Mouse (Mus musculus): Measurements from ENCODE around the gene Gm14085. TPM values are rescaled to one million over a fixed set of nuclear protein-coding genes. Genes with fewer than 3 reads are reported as not detected.
A peak's percentile ranks its signal among the peaks of the same experiment; 100 is the strongest.
"Not testable (repeated sequence)": the region's sequence is repeated elsewhere in the genome, so short reads cannot be mapped to it uniquely, and the experiment has no call there.

Gm14085 gene
- 5.7 and 7.1 TPM in 2 replicates for total RNA-seq (2015)
- 6.9 and 10.2 TPM in 2 replicates for total RNA-seq (2017)

DNA sequence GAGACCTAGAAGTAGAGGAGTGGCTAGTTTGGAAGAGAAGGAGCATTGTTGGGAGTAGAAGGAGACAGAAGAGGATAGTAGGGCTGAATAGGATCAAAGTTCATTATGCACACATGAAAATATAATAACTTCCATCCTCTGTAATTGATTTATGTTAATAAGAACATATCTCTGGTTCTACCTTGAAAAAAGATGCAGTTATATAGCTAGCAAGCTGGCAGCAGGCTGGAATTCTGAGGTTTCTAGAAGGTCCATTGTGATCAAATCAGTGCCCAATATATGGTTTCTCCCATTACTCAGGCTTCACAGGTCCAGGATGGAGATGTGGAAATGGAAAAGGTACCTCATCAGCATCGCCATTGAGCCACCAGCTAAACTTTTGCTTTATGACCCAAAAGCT lies at the start of gene Gm14085:
Gene Gm14085, plus strand, starts transcription at position 301 of the 400 bp plus-strand sequence.
- no peak for ATAC-seq (replicated peaks; ENCODE audit: poor library complexity)

DNA sequence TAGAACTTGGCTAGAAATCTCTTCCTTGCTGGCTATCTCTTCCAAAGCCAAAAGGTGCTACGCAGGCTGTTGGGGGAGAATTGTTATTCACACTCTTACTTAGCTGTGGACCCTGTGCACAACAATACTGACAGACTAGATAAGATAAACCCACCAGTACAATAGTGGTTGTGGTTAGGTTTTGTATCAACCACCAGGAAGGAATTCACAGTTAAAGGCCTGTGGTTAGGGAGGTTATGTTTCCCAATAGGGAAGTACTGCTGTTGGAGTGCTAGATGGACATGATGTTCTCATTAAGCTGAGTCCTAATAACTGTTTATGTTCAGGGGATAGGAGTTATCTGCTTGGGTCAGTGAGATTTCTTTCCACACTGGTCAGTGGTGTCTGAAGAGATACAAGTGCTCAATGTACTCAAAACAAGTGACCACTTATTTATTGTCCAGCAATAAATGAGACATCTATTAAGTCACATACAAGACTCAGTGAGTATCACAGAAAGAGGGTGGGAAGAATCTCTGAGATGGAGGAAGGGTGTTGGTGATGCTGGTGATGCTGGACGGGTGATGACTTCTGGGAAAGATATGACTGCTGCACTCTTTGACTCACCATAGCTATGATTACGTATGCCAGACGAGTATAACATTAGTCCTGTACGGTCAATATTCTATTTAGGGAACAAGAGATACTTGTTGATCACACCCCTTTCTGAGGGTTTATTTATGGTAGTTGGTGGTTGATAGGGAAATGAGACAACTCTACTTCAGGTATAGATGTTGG lies 45.8 kb upstream of the Gm14085 start:
- ATAC-seq (replicated peaks; ENCODE audit: poor library complexity): peak; percentile 87

DNA sequence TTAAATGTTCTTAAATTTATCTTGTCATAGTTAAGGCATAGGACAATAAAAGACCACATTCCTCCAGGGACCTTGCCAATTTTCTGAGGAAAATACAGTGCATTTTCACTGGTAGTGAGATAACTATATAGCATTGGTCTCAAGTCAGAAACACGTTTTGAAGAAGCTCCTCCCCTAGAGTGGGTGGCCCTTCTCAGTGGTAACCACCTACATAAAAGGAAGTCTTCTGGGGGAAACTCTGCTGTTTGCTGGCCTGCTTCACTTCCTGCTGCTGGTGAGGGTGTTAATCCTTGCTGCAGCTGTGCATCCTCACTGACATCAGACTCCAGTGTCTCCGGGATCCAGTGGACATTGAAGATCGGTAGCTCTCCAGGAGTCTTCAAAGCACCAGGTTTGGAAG lies 44.2 kb upstream of the Gm14085 start:
- peak; percentile 89 for ATAC-seq (replicated peaks; ENCODE audit: poor library complexity)

DNA sequence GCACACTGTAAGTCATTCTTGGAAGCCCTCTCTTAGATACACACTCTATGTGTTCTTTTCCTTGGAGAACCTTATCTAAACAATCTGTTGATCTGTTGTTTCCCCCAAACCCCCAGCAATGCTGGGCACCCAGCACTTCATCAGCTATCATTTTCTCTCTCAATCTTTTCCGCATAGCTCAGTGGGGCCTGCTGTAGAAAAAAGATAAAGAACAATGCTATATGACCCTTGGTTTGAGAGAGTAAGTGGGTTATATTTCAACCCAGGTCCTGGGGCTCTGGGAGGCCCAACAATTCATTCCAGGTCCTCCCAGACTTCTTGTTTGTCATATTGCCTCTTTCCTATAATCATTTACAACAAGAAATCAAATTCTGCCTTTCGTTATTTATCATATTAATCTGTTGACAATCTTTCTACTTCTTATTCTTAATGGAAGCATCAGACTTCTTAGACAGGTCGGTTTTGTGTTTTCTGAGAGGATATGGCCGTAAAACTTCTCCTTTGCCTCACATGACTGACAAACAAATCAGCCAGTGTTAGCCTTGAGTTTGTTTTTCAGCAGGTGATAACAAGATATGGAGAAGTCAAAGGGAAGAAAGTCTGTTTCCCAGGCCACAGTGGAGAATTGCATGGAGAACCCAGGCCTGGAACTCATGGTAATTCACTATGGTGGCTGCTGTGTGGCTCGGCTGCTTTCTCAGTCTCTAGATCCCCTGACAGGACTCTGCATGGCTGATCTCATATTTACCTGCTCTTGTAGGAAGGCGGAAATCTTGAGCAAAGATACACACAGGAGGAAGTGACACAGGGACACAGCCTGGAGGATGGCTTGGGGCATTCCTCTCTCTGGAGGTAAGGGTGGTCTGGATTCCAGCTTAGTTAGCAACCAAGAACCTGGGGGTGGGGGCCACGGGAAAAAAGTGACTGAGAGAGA lies 43.5 kb upstream of the Gm14085 start:
- no peak for ATAC-seq (replicated peaks; ENCODE audit: poor library complexity)

DNA sequence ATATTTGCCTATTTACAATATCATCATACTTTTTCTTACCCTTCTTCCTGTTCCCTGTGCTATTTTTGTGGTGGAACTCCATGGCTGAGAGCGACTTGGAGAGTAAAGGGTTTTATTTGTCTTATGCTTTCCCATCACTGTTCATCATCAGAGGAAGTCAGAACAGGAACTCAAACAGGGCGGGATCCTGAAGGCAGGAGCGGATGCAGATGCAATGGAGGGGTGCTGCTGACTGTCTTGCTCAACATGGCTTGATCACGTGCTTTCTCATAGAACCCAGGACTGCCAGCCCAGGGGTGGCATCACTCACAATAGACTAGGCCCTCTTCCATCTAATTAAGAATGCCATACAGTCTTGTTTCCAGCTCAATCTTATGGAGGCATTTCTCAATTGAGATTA lies 34.4 kb upstream of the Gm14085 start:
- ATAC-seq (replicated peaks; ENCODE audit: poor library complexity): peak; percentile 46; the same call in 1 of the 2 replicates

DNA sequence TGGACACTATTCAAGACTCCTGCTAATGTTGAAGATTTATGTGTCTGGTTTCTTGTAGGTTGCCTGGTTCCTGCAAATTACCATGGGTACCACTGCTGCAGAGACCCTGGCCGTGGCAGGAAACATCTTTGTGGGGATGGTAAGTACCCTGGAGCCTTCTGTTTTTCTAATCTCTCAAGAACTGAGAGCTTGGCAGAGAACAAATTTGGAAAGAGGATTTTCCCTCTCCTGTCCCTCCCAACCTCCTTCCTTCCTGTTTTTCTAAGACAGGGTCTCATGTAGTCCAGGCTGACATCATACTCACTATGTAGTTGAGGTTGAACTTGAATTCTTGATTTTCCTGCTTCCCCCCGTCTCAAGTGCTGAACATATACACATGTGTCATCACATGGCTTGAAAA lies 32.3 kb upstream of the Gm14085 start:
- no peak for ATAC-seq (replicated peaks; ENCODE audit: poor library complexity)

DNA sequence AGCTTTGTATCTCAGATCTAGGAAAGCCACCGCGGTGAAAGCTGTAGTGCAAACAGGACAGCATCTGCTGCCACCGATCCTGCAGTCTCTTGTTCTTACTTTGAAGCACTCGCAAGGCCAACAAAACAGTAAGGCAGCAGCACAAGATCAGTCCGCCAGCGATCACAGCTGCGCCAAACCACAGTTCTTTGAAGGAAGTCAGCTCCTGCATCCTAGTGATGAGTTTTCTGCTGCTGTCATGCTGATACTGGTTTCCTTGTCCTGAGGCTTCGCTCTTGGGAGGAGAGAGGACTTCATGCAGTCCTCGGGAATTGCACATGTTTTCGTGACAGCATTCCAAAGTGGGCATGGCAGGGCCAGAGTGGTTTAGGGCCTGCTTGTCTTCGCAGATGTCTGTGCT lies 17.8 kb upstream of the Gm14085 start:
- peak; percentile 7; the same call in 1 of the 2 replicates for ATAC-seq (replicated peaks; ENCODE audit: poor library complexity)

DNA sequence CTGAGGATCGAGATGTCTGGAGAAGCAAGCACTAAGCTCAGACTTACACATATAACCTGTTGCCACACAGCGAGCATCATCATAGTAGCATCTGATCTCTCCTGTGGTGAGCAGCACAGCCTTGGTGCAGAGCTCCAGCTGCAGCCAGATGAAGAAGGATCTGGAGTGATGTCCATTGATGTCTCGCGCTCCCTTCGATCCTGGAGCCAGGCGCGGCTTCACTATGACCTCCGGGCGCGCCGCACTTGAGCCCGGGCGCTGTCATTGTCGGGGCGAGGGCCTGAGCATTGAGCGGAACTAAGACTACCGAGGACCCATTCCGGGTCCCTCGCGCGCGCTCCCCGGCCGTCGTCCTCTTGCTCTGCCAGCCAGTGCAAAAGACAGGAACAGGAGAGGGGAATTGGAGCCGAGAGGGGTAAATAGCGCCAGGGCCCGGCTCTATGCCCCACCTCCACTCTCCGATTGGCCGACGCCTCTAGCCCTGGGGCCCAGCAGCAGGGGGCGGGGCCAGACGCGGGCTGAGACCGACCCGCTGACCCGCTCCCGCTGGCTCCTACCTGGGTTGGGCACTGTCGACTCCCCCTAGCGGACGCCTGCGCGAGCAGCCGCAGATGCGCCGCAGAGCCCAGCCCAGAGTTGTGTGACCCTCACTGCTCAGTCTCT lies 17.3 kb upstream of the Gm14085 start:
- ATAC-seq (replicated peaks; ENCODE audit: poor library complexity): peak; percentile 96

DNA sequence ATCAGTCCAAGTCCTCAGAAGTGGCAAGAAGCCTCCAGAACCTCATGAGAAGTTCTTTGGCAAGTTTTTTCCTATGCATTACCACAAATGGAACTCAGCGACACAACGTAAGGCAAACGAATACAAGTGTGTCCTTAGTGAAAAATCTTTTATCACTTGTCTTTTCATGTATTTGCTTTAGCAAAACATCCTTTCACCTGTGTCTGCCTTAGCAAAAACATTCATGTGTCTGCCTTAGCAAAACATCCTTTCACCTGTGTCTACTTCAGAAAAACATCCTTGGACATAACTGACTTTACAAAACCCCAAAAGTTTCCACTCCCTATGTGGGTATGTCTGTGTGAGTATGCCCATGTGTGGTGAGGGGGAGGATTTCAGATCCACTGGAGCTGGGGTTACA lies 15.5 kb upstream of the Gm14085 start:
- no peak for ATAC-seq (replicated peaks; ENCODE audit: poor library complexity)

DNA sequence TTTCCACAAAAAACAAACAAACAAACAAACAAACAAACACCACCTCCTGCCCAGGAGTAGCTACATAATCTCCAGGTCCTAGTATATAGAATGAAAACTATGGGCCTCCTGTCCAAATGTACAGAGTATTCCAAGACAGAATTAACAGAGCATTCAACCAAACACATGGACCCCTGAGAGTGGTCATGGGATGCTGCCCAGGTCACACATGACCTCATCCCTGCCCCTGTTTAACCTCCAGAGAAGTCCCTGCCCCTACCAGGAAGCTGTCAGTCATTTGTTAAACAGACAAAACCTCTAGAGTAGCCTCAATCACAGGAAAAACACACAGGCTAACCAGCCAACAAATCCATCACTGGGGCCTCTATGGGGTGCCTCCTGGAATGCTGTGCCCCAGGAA lies 8.2 kb upstream of the Gm14085 start:
- no peak for ATAC-seq (replicated peaks; ENCODE audit: poor library complexity)

DNA sequence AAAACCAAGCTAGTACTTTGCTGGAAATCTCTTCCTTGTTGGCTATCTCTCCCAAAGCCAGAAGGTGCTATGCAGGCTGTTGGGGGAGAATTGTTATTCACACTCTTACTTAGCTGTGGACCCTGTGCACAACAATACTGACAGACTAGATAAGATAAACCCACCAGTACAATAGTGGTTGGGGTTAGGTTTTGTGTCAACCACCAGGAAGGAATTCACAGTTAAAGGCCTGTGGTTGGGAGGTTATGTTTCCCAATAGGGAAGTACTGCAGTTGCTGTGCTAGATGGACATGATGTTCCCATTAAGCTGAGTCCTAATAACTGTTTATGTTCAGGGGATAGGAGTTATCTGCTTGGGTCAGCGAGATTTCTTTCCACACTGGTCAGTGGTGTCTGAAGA lies 954 bp upstream of the Gm14085 start:
- peak; percentile 79 for ATAC-seq (replicated peaks; ENCODE audit: poor library complexity)

DNA sequence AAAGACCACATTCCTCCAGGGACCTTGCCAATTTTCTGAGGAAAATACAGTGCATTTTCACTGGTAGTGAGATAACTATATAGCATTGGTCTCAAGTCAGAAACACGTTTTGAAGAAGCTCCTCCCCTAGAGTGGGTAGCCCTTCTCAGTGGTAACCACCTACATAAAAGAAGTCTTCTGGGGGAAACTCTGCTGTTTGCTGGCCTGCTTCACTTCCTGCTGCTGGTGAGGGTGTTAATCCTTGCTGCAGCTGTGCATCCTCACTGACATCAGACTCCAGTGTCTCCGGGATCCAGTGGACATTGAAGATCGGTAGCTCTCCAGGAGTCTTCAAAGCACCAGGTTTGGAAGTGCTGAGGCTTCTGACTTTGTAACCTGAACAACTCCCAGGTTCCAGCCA lies 913 bp downstream of the Gm14085 start:
- ATAC-seq (replicated peaks; ENCODE audit: poor library complexity): peak; percentile 86

DNA sequence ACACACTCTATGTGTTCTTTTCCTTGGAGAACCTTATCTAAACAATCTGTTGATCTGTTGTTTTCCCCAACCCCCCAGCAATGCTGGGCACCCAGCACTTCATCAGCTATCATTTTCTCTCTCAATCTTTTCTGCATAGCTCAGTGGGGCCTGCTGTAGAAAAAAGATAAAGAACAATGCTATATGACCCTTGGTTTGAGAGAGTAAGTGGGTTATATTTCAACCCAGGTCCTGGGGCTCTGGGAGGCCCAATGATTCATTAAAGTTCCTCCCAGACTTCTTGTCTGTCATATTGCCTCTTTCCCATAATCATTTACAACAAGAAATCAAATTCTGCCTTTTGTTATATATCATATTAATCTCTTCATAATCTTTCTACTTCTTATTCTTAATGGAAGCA lies 1.4 kb downstream of the Gm14085 start:
- ATAC-seq (replicated peaks; ENCODE audit: poor library complexity): not testable (repeated sequence)

DNA sequence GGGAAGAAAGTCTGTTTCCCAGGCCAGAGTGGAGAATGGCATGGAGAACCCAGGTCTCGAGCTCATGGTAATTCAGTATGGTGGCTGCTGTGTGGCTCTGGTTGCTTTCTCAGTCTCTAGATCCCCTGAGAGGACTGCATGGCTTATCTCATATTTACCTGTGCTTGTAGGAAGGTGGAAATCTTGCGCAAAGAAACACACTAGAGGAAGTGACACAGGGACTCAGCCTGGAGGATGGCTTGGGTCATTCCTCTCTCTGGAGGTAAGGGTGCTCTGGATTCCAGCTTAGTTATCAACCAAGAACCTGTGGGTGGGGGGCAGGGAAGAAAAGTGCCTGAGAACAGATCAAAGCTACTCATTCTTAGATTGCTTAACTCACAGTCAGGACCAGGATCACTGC lies 1.9 kb downstream of the Gm14085 start:
- no peak for ATAC-seq (replicated peaks; ENCODE audit: poor library complexity)

DNA sequence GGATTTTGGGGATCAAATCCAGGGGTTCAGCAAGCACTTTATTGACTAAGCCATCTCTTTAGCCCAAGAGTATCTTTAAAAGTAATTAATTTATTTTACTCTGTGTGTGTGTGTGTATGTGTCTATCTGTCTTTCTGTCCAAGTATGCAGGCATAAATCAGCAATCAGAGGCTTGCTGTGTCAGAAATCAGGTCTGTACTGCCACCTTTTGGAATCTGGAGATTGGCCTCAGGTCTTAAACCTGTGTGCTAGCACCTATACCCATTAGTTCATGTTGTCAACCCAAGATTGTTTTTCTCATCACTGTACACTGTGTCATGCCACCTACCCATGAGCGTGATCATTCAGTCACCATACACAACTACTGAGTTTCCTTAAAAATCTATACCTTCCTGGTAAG lies 45.0 kb downstream of the Gm14085 start:
- ATAC-seq (replicated peaks; ENCODE audit: poor library complexity): not testable (repeated sequence)

DNA sequence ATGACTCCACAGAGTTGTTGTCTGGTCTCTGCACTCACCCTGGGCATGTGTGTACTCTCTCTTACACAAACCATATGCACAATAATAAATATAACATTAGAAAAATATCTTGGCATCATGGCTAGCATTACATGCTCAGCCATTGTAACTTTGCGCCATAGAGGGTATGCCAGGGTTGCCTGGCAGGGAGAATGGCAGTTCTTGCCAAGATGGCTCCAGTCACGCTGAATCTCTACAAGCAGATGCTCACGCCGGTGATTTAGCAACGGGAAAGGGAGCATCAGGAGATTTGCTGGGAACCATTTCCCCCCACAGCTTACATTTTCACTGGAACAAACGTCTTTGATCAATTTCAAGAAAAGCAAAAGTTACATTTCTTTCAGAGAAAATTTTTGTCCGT lies 46.5 kb downstream of the Gm14085 start:
- no peak for ATAC-seq (replicated peaks; ENCODE audit: poor library complexity)

DNA sequence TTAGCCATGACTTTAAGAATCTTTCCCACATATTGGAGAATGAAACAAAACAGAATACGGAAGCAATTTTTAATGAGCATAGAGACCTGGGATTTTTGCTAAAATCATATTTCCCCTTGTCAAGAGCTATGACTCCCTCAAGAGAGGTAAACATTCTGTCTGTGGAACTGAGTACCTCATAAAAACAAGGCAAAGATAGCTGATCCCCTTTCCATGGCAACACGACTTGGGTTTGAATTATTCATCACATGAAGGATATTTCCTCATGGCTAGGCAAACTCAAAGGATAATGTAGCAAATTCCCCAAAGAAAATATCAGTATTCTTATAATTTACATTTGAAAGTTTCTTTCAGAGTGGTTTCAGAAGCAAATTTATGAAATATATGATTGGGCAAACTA lies 47.0 kb downstream of the Gm14085 start:
- ATAC-seq (replicated peaks; ENCODE audit: poor library complexity): no peak

DNA sequence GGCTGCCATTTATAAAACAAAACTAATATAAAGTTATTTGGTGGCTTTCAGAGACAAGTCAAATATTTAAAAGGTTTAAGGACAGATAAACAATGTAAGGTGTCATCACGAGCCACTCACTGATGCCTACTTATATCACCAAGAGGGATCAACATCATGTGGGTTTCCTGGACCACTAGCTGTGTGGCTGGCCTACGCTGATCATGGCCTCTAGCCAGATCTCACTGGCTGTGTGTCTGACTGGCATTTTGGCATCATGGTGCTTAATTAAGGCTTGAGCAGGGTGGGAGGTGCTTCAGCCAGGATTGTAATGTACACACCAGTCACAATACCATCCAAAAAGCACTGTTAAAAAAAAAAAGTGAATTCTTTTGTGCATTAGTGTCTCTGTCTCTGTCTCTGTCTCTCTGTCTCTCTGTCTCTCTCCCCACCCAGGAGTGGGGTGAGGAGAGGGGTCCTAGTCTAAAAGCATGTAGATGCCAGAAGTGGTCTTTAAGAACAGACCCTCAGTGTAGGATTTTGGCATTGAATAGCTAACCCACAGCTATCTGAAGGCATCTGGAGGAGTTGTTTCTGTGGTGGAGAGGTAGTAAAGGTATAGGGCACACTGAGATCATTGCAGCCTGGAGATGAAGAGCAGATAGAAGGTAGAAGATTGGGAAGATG lies 47.5 kb downstream of the Gm14085 start:
- 0 out of 2 replicates have a peak, but pooled peaks have one; percentile 13 for ATAC-seq (replicated peaks; ENCODE audit: poor library complexity)

DNA sequence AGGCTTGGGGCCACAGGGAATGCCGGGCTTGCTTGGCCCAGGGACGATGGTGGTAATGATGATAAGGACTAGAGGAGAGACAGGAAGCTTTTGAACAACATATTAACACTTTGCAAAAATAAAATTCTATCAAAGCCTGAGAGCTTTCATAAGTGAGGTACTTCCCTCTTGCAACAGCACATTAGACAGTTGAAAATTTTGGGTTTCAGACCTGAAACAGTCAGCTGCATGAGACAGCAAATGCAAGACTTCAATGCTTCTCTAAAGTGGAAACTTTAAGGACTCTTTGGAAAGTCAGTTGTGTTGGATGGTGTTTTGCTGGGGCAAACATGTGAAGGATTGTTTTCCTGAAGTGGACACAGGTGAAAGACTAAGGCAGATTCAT lies 48.1 kb downstream of the Gm14085 start:
- ATAC-seq (replicated peaks; ENCODE audit: poor library complexity): peak; percentile 42; the same call in 1 of the 2 replicates

DNA sequence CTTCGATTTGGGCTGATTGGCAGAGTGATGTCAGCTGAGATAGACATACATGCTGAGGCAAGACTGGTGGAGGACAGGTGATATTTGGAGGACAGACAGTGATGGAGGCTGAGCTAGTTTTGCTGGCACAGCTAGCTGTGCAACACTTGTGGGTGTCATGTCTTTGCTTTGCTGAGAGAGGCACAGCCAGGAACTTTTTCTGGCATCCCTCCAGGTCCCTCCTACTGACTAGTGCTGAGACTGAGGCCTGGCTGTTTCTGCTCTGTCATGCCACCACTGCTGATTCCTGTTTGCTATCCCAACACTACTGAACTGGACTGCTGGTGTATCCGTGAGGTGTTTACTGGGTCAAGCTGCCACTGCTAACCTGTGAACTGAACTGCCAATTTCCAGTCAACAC lies 48.6 kb downstream of the Gm14085 start:
- peak; percentile 75 for ATAC-seq (replicated peaks; ENCODE audit: poor library complexity)

DNA sequence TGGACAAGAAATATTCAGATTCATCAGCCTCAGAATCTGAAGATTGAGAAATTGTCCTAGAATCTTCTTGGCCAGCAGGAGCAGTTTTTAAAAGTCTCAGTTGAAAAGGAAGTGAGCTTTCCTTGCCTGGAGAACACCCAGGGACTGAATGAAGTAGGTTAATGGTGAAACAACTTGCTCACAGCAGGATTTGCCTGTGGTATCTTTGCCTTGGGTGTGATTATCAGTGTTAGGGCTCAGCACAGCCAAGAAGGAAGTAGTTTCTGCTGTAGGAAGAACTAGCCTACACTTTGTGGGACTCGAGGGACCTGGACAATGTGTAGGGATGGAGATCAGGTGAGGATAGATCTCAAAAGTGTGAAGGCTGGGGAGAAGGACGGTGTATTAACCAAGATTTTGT lies 49.9 kb downstream of the Gm14085 start:
- ATAC-seq (replicated peaks; ENCODE audit: poor library complexity): peak; percentile 54
